Mouse (Mus musculus): ENCODE data around the gene Gtpbp1. TPM values are rescaled to one million over a fixed set of nuclear protein-coding genes. Genes with fewer than 3 reads are reported as not detected.

The Gtpbp1 gene
- total RNA-seq, 4 experiments from 2014 or later, result 27.2 to 43.1 (median 32.1) TPM

DNA sequence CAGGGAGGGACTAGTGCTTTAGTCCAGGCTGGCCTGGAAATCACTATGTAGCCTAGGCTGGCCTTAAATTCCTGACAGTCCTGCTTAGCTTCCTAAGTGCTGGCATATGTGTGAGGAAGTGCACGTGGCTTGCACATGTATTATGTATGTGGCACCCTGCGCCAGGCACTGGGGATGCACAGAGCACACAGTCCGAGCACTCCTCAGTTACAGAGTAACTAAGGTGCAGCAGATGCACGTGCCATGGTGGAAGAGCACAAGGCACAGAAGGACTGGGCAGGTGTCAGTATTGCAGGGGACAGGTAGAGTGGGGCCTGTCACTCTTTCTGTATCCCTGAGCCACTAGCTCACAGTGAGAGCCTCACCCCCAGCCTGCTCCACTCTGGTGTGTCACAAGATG lies 64.5 kb downstream of the Gtpbp1 start:
- no peak for DNase-seq

DNA sequence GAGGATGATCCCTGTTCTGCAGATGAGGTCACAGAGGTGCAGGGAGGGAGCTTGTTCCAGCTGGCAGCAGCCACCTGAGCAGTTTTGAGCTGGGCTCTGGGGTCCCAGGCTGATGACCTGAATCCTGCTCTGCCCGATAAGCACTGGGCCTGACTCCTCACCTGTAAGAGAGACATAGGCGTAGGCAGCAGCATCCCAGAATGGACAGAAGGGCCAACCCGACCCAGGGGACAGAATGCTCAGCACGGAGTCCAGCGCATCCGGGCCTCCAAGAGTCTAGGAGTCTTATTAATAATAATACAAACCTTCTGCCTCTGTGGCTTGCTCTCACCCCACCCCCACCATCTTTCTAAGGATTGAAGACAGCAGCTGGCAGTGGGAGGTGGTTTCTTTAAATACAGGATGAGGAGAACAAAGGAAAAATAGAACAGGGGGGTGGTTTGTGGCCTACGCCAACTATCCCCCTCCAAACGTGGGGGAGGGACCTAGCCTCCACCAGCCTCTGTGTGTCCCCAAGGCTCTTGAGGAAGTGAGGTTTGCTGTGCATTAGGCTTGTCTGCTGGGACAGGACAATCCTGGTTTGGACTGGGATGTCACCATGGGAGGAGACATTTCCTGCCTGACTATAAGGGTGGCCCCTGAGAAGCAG lies 65.5 kb downstream of the Gtpbp1 start:
- no peak for DNase-seq

DNA sequence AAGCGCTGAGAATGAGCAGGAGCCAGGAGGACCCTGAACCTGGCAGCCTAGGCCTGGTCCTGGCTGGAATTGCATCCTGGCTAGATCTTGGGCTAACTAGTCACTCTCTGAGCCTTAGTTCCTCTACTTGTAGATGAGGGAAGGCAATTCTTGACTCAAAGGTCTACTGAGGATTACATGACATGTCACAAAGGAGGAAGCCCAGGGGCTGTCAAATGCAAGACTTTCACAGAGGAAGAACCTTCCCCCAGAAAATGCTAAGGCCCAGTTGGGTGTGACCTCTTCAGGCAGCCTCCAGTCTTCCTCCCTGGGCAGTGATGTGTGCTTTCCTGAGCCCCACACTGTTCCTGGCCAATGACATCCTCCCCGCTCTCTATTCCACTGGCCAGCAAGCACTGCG lies 66.5 kb downstream of the Gtpbp1 start:
- no peak for DNase-seq

DNA sequence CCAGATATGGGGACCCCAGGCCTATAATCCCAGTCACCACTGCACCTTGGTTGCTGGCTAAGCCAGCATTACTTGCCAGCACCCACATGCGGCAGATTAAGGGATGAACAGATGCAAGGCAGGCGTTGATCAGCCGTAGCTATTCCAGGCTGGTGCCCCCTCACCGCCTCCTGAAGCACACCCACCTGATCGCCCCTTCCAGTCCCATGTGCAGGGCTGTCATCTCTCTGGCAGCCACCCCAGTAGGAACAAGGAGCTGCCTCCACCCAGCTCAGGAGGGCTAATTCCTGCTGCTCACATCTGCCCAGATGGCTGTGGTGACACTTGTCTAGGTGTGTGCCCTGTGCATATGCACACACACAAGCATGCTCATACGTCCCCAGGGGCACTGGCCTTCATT lies 70.3 kb downstream of the Gtpbp1 start:
- no peak for DNase-seq

DNA sequence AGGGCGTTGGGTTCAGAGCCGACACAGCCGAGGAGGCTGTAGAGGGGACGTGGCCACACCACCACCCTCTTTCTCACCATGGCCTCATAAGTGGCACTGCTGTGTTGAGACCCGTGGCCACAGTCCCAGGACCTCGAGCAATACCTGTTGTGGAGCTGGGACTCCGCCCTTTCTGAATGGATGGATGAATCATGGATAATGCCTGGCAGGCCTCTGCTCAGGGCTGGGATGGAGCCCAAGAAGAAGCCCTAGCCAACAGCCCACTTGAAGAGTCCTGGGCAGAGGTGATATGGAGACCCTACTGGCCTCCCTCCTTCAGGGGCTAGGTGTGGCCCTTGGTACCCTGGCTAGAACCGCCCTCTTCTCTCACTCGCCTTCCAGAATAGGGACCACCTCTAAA lies 72.4 kb downstream of the Gtpbp1 start:
- no peak for DNase-seq

DNA sequence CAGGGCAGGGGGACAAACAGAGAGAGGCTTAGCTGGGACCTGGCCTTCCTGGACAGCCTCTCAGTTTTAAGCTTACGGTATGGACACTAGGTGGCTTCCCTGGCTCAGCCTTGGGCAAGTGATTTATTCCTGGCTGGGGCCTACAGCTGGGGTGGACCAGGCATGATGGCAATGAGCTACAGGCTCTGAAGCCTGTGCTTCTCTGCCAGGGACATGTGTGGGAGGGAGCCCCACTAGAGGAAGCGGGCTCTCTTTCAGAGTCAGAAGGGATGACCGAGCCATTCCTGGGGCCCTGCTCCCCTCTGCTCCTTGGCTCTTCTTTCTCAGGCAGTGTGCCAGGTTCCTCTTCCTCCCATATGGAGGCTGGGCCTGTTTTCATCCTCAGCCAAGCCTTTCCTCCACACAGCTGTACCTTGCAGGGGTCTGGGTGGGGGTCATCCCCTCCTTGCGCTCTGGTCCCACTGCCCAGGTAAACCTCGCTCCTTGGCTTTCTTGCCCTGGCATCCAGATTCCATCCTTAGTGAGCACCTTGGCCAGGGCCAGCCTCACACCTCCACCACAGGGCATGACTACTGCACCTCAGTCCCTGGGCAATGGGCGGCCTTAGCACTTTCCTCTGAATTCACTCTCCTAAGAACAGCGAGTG lies 73.1 kb downstream of the Gtpbp1 start:
- DNase-seq, result no peak

DNA sequence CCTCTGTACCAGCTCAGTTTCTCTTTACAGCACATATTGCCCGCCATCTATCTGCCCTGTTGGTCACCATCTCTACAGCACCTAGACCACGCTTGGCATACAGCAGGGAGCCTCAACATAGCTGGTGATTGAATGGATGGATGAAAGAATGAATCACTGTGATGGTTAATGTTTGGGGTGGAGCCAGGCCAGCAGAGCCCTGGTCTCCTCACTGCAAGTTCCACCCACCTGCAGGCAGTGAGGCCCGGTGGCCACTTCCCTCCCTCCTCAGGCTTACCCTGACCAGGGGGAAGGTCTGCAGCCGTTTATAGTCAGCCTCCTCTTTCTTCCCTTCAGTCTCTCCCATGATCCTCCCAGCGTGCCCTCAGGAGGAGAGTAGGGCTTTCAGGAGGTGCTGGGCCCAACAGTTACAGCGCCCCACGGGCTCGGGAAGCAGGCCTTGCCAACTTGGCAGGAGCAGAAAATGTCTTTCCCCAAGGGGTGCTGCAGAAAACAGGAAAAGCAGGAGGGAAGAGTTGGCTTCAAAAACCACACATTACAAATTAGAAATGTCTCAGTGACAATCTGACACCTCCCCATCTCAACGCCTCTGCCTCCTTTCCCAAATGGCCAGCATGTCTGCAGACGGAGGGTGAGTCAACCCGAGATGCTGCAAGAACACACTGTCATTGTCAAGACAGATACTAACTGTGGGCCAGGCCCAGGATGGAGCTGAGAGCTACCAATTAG lies 74.1 kb downstream of the Gtpbp1 start:
- DNase-seq, result no peak

DNA sequence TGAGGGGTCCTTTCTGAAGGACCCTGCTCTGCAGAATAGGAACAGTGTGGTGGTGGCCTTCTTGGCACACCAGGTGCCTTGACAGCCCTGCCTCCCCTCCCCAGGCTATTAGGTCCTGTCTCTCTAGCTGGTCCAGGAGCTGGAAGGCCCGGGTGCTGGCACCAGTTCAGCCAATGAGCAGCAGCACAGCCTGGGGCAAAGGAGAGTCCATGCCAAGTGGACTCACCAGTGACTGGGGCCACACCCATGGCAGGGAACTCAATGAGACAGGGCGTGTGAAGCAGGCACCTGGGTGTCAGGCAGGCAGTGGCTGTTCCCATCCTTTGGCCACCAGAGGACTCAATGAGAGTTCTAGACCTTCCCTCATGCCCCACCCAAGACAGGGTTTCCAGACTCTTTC lies 74.7 kb downstream of the Gtpbp1 start:
- DNase-seq, result no peak

DNA sequence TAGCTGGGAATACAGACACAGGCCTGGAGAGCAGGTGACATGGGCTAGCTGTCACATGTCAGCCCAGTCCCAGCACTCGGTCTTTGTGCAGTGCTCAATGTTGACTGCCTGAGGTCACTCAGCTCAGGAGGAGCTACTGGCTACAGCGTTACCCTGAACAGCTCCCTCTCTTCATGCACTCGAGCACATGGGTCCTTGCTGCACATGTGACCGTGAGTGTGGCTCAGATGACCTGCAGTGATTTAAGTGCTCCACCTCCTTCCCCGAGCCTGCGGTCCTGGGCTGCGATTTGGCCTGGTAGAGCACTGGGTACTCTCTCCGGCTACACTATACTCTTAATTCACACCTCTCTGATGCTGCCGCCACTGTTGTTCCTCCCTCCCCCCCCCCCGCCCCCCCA lies 75.5 kb downstream of the Gtpbp1 start:
- DNase-seq, result no peak

DNA sequence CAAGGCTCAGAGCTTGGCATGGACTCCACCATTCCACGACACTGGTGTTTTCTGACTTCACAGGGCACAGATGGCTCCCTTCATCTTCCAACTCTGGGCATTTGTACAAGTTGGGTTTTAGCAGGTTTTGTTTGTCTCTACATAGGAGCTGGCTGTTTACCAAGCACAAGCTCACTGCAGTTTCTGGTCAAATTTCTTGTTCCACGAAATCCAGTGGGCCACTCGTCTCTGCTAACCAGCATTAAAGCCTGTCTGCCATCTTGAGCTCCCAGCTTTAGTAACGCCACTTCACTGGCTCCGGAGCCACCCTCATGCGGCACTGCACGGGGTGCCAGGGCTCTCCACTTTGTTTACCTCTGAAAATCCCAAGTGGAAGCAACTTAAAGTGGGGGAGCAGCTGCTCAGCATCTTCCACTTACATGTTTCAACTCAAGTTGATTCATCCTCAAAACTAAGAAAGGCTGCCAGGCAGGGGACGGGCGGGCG lies 76.0 kb downstream of the Gtpbp1 start:
- no peak for DNase-seq

DNA sequence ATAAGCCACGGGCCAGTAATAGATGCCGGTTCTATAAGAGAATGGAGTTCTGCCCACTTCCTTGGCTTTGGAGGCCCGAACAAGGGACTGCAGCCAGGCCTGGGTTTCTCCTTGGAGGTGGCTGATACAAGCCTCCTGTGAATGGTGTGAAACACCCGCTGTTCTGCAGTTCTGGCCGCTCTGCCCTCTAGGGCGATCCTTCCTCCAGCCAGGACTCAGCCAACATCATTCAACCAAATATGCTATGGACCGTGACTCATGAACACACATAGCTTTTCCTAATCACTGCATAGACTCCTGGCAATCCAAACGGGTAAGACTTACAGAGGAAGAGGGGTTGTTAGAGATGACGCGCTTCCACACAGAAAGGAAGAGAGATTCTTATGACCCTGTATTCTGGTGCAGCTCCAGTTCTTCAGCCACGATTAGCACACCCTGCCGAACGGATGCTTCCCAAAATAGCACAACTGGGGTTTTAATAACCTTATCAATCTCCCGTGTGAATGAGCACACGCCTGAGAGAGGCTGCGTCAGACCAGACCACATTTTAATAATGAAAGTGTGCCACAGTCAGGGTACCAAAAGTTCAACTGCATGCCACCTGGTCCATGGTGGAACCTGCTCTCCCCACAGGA lies 76.8 kb downstream of the Gtpbp1 start:
- DNase-seq, result no peak

DNA sequence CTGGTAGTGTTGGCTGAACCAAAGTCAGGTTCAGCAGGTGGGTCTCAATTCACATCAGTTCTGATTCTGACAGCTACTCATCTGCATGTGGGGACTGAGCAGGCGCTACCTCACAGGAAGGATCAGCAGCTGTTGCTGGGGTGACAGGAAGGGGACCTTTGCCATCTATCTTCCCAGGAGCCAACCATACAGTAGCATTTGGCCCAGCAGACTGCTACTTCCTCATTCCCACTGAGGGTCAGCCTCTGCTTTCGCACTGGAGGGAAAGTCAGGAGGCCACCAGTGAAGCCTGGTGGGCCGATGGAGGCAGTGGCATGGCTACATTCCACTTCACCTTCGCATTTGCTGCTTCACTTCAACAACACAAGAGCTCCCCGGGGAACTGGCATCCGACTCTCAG lies 77.7 kb downstream of the Gtpbp1 start:
- DNase-seq, result no peak

DNA sequence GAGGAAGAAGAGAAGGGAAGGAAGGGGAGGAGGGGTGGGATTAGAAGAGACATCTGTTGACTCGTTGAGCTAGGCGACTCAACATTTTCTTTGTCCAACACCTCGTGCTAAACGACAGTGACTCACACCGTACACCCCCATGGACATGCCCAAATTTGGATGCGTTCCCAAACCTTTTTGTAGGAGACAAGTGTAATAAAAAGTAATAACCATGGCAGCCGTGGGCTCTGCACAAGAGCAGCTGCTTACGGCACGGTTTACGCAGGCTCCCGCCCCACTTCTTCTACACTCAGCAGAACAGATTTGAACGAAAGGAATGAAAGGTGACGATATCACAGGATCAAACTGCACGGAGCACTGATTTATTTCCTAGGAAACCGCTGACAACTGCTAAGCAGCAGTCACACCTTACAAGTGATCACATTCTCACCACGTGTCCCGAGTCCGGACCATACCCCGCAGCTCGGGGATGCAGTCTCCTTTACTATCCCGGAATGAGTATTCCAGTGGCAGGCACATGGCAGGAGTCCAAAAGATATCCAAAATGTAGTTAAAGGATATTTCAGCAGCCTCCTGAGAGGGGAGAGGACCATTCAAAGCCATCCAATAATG lies 80.1 kb downstream of the Gtpbp1 start:
- no peak for DNase-seq

Other genes starting within 250 kb of the Gtpbp1 start
- 100 to 1,000 TPM in 2 of 4 experiments, 10 to 100 TPM in 2; 80.4 to 126 (median 97.1) TPM for gene Csnk1e, start 235.3 kb upstream of the Gtpbp1 start, total RNA-seq (2022)
- 1 to 10 TPM in 2 of 4 experiments, under 1 TPM in 2; 0.38 to 6.2 (median 2.8) TPM for gene Kcnj4, start 185.6 kb upstream of the Gtpbp1 start, total RNA-seq (2022)
- 1 to 10 TPM; 2.1 to 5.3 (median 2.8) TPM for gene Kdelr3, start 174.4 kb upstream of the Gtpbp1 start, total RNA-seq (2022)
- 100 to 1,000 TPM; 277 to 438 (median 365) TPM for gene Ddx17, start 144.1 kb upstream of the Gtpbp1 start, total RNA-seq (2022)
- 1 to 10 TPM; 1.5 to 6.3 (median 2.7) TPM for gene Dmc1, start 85.7 kb upstream of the Gtpbp1 start, total RNA-seq (2022)
- 1 to 10 TPM; 2.8 to 6.2 (median 4.4) TPM for gene Fam227a, start 31.9 kb upstream of the Gtpbp1 start, total RNA-seq (2022)
- gene Cby1, start 31.6 kb upstream of the Gtpbp1 start, total RNA-seq (2022), result 10 to 100 TPM; 21.7 to 31.1 (median 24.9) TPM
- 100 to 1,000 TPM in 2 of 4 experiments, 10 to 100 TPM in 2; 95.5 to 120 (median 105) TPM for gene Tomm22, start 20.0 kb upstream of the Gtpbp1 start, total RNA-seq (2022)
- 10 to 100 TPM; 22.8 to 30.3 (median 25.0) TPM for gene Josd1, start 2.9 kb upstream of the Gtpbp1 start, total RNA-seq (2022)
- gene Sun2, start 51.7 kb downstream of the Gtpbp1 start, total RNA-seq (2022), result 10 to 100 TPM; 48.3 to 71.4 (median 53.9) TPM
- gene Dnal4, start 87.0 kb downstream of the Gtpbp1 start, total RNA-seq (2022), result 10 to 100 TPM; 22.0 to 27.1 (median 23.5) TPM
- gene Nptxr, start 113.9 kb downstream of the Gtpbp1 start, total RNA-seq (2022), result 10 to 100 TPM in 2 of 4 experiments, 1 to 10 TPM in 2; 6.4 to 11.9 (median 9.4) TPM
- gene Npcd, start 143.4 kb downstream of the Gtpbp1 start, total RNA-seq (2022), result 1 to 10 TPM in 3 of 4 experiments, not detected in 1; 1.1 to 2.4 (median 1.6) TPM
- gene Cbx6, start 143.8 kb downstream of the Gtpbp1 start, total RNA-seq (2022), result 10 to 100 TPM; 55.0 to 88.9 (median 65.5) TPM
- 10 to 100 TPM; 16.1 to 29.3 (median 22.9) TPM for gene Apobec3, start 200.8 kb downstream of the Gtpbp1 start, total RNA-seq (2022)

Data from adrenal gland, adult 8-10 months (tissue).